Mouse (Mus musculus) ES-Bruce4 (cell line): ENCODE results near the gene Ppp2r2d.

Source experiments
- CTCF ChIP-seq: IDR thresholded peaks from one replicate; pipeline ENCODE4 v1.8.1; 2011; ENCODE audit warnings: low read depth, low read length
- EP300 ChIP-seq: IDR thresholded peaks from 2 replicates; pipeline ENCODE4 v1.6.1; 2011; ENCODE audit warnings: low read depth, low read length; ENCODE audit not compliant: insufficient read depth
- POLR2A ChIP-seq: IDR thresholded peaks from one replicate; pipeline ENCODE4 v1.8.1; 2011; ENCODE audit warnings: low read length; ENCODE audit not compliant: insufficient read depth

DNA sequence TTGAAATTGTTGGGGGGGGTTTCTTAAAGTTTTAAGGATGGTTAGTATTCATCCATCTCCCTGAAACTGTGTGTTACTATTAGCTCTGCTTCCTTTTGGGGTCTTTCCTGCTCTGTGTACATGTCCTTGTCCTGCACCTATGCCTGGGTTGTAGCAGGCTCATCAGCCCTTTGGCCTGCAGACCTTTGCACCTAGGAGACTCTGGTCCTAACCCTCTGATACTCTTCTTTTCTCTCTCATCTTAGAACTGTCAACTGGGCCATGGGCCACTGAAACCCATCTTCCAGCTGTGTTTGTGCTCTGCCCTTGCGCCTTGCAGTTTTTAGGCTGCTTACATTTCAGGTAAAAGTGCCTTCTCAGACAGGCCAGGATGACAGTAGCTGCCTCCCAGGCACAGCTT is 18.9 kb downstream of the Ppp2r2d start:
- TF ChIP-seq CTCF = no peak
- TF ChIP-seq POLR2A = no peak
- TF ChIP-seq EP300 = no peak
